Mouse (Mus musculus) ovary, postnatal 10 days (tissue): ENCODE measurements around the gene Epor.

Experiments used
- DNase-seq: peaks from one replicate; pipeline ENCODE4 v3.0.0; 2022; ENCODE audit warnings: low spot score

Epor gene

DNA sequence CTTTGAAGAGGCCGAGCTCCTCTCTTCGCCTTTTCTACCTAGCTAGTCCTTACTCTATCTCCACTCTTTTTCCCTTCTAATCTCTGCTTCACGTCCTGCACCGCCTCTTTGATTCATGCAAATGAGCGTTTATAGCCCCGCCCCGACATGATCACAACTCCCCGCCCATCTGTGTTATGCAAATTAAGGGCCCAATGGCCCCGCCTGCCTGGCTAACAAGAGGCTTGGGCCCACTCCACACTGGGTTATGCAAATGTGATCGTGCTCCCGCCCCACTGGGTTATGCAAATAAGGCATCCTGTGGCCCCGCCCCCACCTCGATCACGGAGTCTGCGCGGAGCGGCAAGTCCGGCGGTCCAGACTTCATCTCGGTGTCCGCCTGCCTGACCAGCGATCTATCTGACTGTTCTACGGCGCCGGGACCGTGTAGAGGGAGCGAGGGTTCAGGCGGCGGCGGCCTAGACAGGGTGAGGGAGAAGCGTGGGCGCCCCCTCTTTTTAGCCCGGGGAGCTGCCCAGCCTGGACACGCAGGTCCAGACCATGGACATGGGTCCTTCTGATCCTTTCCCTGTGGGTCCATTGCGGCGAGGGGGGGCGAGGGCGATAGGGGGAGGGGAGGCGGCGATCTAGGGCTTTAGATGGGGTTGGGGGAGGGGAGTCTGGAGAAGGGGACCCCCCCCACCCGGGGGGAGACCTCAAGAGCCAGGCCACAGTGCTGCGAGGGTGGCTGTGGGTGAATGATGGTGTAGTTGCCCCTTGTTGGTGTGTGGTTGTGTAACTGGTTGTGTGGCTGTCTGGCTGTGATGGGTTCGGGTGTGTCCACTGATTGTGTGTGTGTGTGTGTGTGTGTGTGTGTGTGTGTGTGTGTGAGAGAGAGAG, 26.4 kb downstream of the Epor start, which contains the start of gene Plppr2:
Plppr2 (plus strand) TSS at position 342 of the 879 bp plus-strand sequence.
- peak; percentile 89 for DNase-seq

DNA sequence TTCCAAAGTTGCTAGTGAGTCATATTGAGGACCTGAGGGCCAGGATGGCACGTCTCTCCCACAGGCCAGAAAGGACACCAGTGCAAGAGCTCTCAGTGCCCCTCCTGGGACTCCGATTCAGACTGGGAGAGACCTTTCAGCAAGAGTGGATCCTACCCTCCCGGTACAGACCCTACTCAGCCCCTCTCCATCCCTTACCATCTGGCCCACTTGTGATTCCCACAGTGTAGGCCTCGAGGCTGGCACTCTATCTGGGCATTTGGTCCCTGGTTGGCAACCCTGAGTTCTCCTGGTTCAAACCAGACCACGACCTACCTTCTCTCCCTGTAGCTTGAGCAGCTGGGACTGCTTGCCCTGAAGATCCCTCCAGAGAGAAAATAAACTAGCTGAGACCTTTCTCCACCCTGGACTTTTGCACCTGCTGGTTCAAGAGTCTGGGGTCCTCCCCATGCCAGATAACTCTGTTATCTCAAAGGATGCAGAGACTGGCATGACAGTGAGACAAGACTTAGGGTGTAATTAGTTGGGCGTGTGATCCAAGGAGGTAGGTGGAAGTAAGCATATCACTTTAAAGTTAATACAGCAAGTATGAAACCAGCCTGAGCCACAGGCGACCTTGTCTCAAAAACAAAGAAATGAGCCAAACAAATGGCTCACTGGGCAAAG, 27.7 kb downstream of the Epor start:
- no peak for DNase-seq

DNA sequence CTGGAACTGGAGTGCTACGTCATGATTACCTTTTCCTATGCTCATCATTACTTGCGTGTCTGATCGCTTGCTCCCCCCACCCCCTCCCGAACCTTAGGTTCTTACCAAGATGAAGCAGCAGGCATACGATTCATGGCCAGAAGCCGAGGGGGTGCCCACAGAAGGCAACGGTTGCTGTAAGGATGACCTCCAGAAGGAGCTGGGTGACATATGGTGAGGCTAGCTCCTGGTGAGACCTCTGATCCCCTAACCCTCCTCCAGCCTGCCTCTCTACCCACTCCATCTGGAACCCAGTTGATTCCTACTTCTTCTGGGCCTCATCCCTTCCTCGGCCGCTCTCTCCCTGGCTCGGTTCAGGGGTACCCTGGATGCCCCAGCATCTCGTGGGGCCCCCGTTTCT, 29.3 kb downstream of the Epor start:
- DNase-seq, result no peak

DNA sequence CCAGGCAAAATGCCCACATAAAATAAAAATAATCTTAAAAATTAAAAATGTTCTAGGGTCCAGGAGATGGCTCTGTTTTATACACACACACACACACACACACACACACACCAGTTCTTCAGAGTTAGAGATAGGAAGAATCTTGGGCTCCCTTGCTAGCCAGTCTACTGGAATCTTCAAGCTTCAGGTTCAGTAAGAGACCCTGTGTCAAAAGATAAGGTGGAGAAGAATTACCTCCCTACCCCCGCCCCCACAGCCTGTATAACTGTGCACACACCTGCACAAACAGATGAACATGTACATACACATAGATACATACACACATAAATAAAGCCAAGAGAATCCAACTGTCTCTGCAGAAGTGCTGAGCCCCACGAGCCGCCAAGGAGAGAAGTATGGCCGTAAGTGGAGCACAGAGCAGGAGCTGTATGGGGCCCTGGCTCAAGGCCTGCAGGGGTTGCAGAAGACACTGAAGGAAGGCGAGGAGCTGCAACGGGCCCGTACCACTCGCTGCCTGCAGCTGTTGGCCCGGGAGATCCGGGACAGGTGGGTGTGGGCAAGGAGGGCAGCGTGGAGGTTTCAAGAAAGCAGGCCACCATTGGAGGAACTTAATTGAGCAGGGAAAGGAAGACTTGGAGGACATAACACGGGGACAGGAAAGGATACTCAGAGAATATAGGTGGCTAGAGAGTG, 30.7 kb downstream of the Epor start:
- no peak for DNase-seq

DNA sequence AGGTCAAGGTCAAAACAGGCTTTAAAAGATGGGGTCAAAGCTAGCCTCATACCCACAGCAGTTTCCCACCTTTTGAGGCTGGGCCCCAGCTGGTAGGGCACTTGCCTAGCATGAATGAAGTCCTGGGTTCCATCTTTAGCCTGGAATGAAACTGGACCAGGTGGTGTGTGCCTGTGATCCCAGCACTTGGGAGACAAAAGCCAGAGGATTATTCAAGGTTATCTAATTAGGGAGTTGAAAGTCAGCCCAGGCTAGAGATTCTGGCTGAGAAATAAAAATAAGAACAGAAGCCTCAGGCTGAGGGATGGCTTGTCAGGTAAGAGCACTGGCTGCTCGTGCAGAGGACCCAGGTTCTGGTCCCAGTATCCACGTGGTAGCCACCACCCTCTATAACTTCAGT, 31.3 kb downstream of the Epor start:
- no peak for DNase-seq

DNA sequence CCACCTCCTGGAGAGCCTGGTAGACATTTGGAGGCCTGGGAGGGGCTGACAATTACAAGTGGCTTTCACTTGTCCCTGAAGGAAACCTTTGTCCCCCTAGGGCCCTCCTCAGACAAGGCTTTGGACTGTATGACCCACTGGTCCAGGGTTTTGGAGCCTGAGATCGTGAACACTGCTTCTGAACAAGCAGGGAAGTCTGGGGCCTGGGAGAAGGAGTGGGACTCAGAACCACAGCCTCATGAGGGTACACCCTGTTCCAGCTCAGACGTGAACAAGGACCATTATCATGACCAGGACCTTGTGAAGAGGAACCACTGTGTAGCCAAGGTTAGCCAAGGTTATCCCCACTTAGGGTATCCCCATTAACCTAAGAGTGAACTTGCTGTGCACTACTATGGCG, 34.1 kb downstream of the Epor start:
- no peak for DNase-seq

DNA sequence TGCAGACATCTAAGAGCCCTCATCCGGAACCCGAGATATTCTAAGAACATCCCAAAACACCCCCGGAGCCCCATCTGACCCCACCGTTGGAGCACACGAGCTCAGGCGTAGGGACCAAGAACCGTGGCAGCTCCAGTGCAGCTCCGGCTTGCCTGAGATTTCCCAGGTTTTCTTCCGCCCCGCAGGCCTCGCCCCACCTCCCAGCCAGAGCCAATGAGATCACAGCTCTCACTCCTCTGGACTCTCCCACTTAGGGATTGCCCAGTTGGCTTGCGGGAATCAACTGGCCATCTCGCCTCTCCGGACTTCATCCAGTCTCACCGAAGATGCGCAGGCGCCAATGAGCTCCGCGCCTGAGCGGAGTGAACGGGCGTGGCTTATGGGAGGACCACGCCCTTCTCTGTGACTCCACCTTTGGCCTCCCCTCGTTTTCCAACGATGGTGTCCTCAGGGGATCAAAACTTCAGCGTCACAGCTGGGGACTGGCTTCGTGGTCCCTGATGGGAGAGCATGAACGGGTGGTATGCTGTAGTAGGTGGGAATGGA, 36.0 kb downstream of the Epor start, which contains the start of the genes Ccdc159 and Tmem205:
Ccdc159 (plus strand) TSS at position 264 of the 546 bp plus-strand sequence.
Tmem205 (minus strand) TSS at position 349 of the 546 bp plus-strand sequence.
- peak; percentile 64 for DNase-seq

DNA sequence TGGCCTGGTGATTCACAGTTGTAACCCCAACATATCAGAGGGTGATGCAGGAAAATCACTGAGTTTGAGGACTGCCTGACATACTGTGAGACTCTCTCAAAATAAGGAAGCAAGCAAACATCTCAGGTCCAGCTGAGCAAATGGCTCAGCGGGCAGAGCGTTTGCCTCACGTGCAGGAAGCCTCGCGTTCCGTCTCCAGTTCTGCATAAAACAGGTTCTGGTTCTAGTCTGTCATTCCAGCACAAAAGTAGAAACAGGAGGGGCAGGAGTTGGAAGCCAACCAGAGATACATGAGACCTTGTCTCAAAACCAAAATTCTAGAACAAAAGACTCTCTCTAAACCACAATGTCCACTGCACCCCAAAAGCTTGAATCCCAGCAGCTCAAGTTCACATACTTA, 36.5 kb downstream of the Epor start:
- DNase-seq, result no peak

DNA sequence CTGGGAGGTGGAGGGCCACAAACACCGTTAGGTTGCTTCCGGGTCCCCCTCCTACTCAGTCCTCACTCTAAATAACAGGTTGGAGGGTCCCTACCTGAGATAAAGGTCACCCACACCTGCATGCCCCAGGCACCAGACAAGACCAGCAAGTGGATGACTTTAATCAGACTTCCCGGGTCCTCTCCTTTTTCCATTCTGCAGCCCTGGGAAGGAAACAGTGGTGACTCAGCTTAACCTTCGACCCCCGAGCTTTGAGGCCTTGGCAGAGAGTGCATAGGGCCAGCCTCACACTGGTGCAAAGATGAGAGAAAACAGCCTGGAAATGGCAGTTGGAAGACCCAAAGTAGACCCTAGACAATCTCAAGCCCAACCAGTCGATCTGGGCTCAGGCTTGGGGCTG, 37.2 kb downstream of the Epor start:
- DNase-seq, result no peak

DNA sequence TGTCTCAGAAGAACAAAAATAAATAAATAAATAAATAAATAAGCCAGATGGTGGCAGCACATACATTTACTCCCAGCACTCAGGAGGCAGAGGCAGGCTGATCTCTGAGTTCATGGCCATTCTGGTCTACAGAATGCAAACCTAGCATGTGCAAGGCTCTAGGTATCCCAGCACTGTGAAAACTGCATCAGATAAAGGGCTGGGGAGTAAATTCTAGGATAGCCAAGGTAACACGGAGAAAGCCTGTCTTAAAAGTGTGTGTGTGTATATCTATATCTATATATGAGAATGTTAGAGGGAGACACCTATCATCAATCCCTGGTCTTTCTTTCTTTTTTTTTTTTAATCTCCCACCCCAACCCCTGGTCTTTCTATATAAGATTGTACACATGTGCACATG, 37.8 kb downstream of the Epor start:
- no peak for DNase-seq

DNA sequence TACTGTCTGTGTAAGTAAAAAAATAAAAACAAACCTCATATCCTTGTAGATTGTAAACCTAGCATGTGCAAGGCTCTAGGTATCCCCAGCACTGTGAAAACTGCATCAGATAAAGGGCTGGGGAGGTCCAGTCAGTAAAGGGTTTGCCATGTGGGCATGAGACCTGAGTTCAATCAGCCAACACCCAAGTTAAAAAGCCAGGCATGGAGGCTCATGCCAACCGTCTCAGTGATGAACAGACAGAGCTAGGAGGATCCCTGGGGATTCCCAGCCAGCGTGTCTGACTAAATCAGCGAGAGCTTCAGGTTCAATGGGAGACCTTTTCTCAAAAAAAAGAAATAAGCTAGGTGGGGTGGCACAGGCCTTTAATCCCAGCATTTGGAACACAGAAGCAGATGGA, 38.3 kb downstream of the Epor start:
- no peak for DNase-seq

DNA sequence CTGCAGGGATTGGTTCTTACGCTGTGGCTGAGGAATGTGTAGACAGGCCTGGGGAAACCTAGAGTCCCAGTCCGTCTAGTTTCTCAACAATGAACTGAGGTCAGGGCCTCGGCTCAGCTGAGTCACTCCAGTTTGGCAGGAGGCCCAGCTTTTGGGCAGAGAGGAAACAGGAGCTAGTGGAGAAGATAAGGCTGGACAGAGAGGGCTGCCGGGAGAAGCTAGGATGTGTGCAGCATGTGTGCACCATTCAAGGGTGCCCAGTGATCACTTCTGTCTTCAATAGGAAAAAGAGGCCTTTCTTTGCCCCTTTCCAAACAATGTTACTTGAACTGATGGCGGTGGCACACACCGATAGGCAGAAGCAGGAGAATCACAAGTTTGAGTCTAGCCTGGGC, 39.2 kb downstream of the Epor start:
- DNase-seq, result peak; percentile 55

DNA sequence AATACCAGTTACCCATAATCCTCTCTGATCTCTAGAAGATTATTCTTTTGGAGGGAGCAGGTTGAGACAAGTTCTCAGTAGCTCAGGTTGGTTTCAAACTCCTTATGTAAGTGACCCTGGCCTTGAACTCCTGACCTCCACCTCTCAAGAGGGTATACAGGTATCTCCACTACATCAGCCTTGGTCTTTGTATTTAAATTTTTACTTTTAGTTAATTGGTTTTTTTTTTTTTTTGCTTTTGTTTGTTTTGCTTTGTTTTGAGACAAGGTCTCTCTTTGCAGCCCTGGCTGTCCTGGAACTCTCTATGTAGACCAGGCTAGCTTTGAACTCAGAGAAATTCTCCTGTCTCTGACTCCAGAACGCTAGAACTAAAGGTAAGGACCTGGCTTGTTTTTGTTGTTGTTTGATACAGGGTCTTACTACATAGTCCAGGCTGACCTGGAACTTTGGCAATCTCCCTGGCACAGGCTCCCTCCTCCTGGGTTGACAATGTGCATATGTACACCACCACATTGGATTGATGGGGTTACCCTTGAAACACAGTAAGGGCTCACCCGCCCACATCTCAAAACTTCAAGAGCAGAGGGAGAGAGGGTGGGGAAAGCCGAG, 39.7 kb downstream of the Epor start:
- DNase-seq, result no peak

DNA sequence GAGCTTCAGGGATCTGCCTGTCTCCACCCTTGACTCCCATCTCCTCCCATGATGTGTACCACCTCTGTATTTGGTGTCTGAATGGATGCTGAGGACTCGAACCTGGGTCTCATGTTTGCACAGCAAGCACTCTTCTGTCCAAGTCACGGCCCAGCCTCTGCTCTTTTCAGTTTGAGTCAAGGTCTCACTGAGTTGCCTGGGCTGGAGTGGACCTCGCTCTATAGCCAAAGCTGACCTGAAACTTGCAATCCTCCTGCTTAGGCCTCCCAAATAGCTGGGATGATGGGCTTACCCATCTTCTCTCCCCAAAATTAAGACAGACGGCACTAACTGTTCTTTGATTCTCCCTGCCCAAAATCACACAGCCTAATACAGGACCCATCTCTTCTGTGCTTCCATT, 40.3 kb downstream of the Epor start:
- DNase-seq, result no peak

DNA sequence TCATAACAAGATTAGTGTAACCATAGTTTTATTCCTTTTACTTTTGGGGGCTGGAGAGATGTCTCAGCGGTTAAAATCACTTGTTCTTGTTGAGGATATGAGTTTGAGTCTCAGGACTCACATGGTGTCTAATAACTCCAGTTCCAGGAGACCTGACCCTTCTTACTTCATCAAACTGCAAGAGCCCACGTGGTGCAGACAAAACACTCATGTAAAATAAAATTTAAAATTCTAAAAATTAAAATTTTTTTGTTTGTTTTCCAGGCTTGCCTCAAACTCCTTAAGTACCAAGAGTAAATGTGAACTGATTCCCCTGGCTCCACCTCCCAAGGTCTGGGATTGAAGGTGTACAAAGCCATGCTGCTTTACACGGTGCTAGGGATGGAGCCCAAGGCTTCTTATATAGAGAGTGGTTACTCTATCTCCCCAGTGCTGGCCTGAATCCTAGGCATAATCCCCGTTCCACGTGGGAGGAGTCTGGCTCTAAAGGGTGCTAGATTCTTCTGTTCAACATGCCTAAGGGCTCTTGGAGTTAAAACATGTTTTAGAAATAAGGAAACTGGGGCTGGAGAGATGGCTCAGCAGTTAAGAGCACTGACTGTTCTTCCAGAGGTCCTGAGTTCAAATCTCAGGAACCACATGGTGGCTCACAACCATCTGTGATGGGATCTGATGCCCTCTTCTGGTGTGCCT, 44.5 kb downstream of the Epor start:
- DNase-seq, result no peak

DNA sequence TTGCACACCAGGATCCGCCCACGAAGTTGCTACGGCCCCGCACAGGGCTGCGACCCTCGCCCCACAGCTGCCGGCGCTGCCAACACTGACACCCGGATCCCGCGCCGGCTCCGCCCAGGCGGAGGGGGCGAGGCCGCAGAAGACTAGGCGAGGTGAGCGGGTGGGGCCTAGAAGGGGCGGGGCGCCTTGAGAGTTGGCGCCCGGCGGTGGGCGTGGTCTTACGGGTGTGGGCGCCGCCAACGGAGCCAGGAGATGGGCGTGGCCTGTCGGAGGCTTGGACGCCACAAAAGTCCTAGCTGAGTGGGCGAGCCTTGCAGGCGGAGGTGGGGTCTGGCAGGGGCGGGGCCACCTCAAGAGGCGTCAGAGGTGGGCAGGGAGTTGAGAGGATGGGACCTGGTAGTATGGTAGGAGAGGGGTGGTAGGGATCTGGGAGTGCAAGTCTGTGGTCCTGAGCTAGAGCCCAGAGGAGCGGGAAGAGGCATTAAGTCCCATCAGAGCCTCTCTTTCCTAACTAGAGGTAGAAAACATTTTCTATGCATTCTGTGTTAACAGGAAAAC, 45.2 kb downstream of the Epor start, which contains the start of gene Rab3d:
Rab3d (minus strand) TSS at position 158 of the 558 bp plus-strand sequence.
- peak; percentile 75 for DNase-seq

DNA sequence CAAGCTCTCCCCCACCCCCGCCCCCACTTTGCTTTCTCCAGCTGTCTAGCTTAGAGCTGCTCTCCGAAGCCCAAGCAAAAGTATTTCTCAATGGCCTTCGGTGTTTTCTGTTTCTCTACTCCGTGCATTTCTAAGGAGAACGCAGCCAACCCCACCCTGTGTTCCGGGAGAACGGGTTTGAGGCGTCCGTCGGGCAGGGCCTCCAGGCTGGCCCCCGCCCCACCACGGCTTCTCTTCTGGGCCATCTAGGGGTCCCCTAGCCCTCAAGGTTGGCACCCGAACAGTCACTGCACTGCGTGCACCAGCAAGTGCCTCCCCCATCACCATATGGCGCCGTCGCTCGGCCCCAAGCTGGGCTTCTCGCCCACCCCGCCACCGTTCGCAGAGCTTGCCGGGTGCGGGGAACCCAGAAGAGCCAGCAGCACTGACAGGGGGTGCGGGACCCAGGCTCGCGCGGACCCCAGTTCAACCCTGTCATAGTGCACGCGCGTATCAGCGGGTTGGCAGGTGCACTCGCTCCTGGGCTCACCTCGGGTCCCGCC, 45.7 kb downstream of the Epor start:
- no peak for DNase-seq

DNA sequence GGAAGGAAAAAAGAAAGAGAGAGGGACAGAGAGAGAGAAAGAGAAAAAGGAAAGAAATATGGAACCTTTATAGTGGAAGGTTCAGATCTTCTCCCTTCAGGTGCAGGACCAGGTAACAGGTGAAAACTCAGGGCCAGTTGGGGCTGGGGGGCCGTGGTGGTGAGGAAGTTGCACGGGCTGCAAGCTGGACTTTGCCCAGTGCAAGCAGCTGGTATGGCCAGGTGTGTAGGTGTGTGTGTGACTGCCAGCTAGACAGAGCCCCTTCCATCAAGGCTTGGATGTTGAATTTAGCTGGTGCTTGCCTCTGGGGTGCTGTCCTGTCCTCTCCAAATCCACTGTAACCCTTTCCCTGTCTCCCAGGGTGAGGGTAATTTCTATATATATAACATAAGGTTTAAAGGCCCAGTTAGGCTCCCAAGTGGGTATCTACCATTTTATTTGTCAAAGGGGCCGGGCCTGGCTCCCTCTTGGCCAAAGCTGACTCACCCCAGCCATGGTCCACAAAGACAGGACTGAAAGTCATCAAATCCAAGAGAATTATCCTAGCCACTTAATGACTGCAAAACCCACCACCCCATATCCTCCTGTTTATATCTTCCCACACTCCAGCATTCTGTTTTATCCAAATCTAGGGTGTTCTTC, 46.3 kb downstream of the Epor start:
- DNase-seq, result no peak

DNA sequence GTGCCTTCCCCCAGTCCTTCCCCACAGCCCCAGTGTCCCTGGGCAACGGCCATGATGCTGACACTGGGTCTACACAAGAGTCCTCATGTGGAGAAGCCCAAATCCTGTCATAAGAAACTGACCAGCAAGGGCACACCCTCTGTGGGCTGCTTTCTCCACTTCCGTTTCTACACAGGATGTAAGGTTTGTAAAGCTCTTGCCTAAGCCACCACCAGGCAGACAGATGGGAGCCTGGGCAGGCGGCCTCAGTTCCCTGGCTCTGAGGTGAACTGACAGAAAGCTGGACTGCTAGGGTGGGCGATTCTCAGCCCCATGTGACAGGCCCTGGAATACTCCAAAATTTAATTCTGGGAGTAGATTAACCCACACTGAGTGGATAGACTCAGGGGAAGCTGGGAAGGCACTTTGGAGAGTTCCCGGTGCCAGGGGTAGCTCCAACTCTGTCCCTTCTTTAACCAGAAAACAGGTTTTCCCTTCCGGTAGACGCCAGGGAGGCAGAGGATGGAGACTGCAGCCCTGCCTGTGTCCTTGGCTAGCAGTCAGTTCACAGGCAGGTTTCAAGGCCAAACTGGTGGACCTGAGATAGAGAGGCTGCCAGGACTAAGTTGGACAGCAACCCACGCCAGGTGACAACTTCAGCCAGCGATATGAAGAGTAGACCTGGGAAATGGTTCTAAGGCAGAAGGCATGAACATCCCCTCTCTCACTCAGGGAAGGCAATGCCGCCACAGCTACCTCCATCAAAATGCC, 53.7 kb downstream of the Epor start:
- DNase-seq, result no peak
